ENCODE assay signal across 12 mouse cellular contexts in genomic region chr17:24197032-24197824, GRCm38 (mm10). TPM values are rescaled to one million over a fixed set of nuclear protein-coding genes. Genes with fewer than 3 reads are reported as not detected.
A peak's percentile ranks its signal among the peaks of the same experiment; 100 is the strongest.
DNase-seq lines count a peak whose midpoint lies in the region; ATAC-seq and TF ChIP-seq lines count a peak whose summit lies in the region.
"Had no signal": no experiment of that assay in that cellular context is flagged by ENCODE, and none has a peak within 500 bp of the region (broad histone marks: within the 10 kb centered on the region; RNA-seq: fewer than 3 reads in every experiment).

No protein-coding gene starts in this region.

- no peak overlapping the region for H3K4me2 ChIP-seq in forebrain, embryonic 13.5 days
- no peak overlapping the region for H3K4me2 ChIP-seq in forebrain, postnatal 0 days (ENCODE audit: low read depth)
- H3K4me2 ChIP-seq in liver, embryonic 16.5 days (ENCODE audit: low read depth, low read length) = no peak overlapping the region
- H3K4me2 ChIP-seq: forebrain, embryonic 12.5 days had no signal

- H3K27me3 ChIP-seq in forebrain, embryonic 13.5 days = no peaks in the 10 kb centered on the region
- H3K27me3 ChIP-seq in forebrain, postnatal 0 days (ENCODE audit: insufficient read depth, low read length) = no peaks in the 10 kb centered on the region
- H3K27me3 ChIP-seq in liver, embryonic 16.5 days (ENCODE audit: control insufficient read depth, insufficient read depth, low read depth, low read length) = no peaks in the 10 kb centered on the region
- H3K27me3 ChIP-seq: forebrain, embryonic 12.5 days had no signal

- no peak for TF ChIP-seq CTCF in forebrain, postnatal 0 days (IDR thresholded peaks at IDR 0.05; ENCODE audit: low read depth)

- intact Hi-C loops in left cerebral cortex, postnatal 4 days (cut with DNase I) = no loop called here

- DNase-seq in forebrain, postnatal 0 days = no peak
- peak; percentile 24 for DNase-seq in left cerebral cortex, adult 11 months (ENCODE audit: low spot score)
- no peak for DNase-seq in left cerebral cortex, postnatal 4 days
- DNase-seq in brain, adult 2 months (ENCODE audit: low read depth, low spot score) = peak; percentile 88
- no peak for DNase-seq in gastrocnemius, postnatal 4 days (ENCODE audit: low spot score in 2 of 2)
- no peak for DNase-seq in embryo, embryonic 9.5 days (ENCODE audit: extremely low spot score)
- DNase-seq: embryo, embryonic 11 days; gastrocnemius, postnatal 25 days had no signal

- no peak overlapping the region for H3K4me3 ChIP-seq in forebrain, embryonic 13.5 days
- no peak overlapping the region for H3K4me3 ChIP-seq in forebrain, postnatal 0 days (ENCODE audit: low read depth, low read length)
- no peak overlapping the region for H3K4me3 ChIP-seq in liver, embryonic 16.5 days (ENCODE audit: low read depth, low read length)
- H3K4me3 ChIP-seq: forebrain, embryonic 12.5 days had no signal

- H3K4me1 ChIP-seq in forebrain, embryonic 13.5 days = no peaks in the 10 kb centered on the region
- H3K4me1 ChIP-seq in forebrain, postnatal 0 days (ENCODE audit: insufficient read depth) = no peaks in the 10 kb centered on the region
- H3K4me1 ChIP-seq in liver, embryonic 16.5 days (ENCODE audit: control insufficient read depth, low read depth, low read length) = peaks cover 97% of the 10 kb centered on the region

- H3K36me3 ChIP-seq in forebrain, embryonic 13.5 days (ENCODE audit: poor library complexity, severe bottlenecking) = no peaks in the 10 kb centered on the region
- no peaks in the 10 kb centered on the region for H3K36me3 ChIP-seq in forebrain, postnatal 0 days (ENCODE audit: insufficient read depth)
- H3K36me3 ChIP-seq in liver, embryonic 16.5 days (ENCODE audit: control insufficient read depth, insufficient read depth) = no peaks in the 10 kb centered on the region
- H3K36me3 ChIP-seq: forebrain, embryonic 12.5 days had no signal

- WGBS in forebrain, embryonic 13.5 days = 69% methylated on average over 15 of the region's 15 CpGs
- WGBS in forebrain, postnatal 0 days = 68% methylated on average over 15 of the region's 15 CpGs
- 46% methylated on average over 15 of the region's 15 CpGs for WGBS in liver, embryonic 16.5 days (ENCODE audit: insufficient replicate concordance)

- 0 out of 2 replicates have a peak overlapping the region, but pooled peaks have one; percentile 3 for H3K9ac ChIP-seq in forebrain, embryonic 13.5 days
- H3K9ac ChIP-seq in forebrain, postnatal 0 days = no peak overlapping the region
- H3K9ac ChIP-seq in liver, embryonic 16.5 days (ENCODE audit: low read depth, low read length) = no peak overlapping the region
- H3K9ac ChIP-seq: forebrain, embryonic 12.5 days had no signal

- no peak overlapping the region for H3K27ac ChIP-seq in forebrain, embryonic 13.5 days
- H3K27ac ChIP-seq in forebrain, postnatal 0 days (ENCODE audit: low read depth, low read length) = no peak overlapping the region
- no peak overlapping the region for H3K27ac ChIP-seq in liver, embryonic 16.5 days (ENCODE audit: low read length)
- H3K27ac ChIP-seq: forebrain, embryonic 12.5 days had no signal

- ATAC-seq in forebrain, embryonic 13.5 days = no peak
- ATAC-seq in forebrain, postnatal 0 days = no peak
- ATAC-seq in liver, embryonic 16.5 days (ENCODE audit: low read depth) = peak; percentile 28; the same call in 1 of the 2 replicates
- ATAC-seq: lung, postnatal 0 days had no signal

- H3K9me3 ChIP-seq in forebrain, embryonic 13.5 days (replicated peaks) = no peaks in the 10 kb centered on the region
- no peaks in the 10 kb centered on the region for H3K9me3 ChIP-seq in forebrain, postnatal 0 days (ENCODE audit: low read length)
- H3K9me3 ChIP-seq in liver, embryonic 16.5 days (replicated peaks; ENCODE audit: control insufficient read depth, low read length) = no peaks in the 10 kb centered on the region
- H3K9me3 ChIP-seq: forebrain, embryonic 12.5 days had no signal

RNA-seq across cellular contexts. Expression of gene Tbc1d24, which starts 8.1 kb away (rescaled TPM):
- 10.6 and 12.2 TPM in 2 replicates for polyA plus RNA-seq in forebrain, embryonic 13.5 days (2015; fragmentation: Nextera tagmentation; extraction: Ambion mirVana)
- total RNA-seq in forebrain, postnatal 0 days (2014; rRNA removed) = 94.5 and 113 TPM in 2 replicates
- 15.7 and 23.5 TPM in 2 replicates for polyA plus RNA-seq in forebrain, postnatal 0 days (2015; fragmentation: Nextera tagmentation; extraction: Ambion mirVana)
- 10 to 100 TPM; 82.8 to 91.5 TPM for total RNA-seq in left cerebral cortex, postnatal 4 days (2021)
- 7.0 and 7.4 TPM in 2 replicates for polyA plus RNA-seq in liver, embryonic 16.5 days (2015; fragmentation: Nextera tagmentation; extraction: Ambion mirVana)
- 10 to 100 TPM; 11.7 to 12.3 TPM for total RNA-seq in gastrocnemius, postnatal 4 days (2021)

RNA-seq across cellular contexts. Expression of gene Ntn3, which starts 12.1 kb away (rescaled TPM):
- polyA plus RNA-seq in forebrain, embryonic 13.5 days (2015; fragmentation: Nextera tagmentation; extraction: Ambion mirVana) = 2.4 and 2.9 TPM in 2 replicates
- 18.3 and 19.6 TPM in 2 replicates for total RNA-seq in forebrain, postnatal 0 days (2014; rRNA removed)
- 2.9 and 4.0 TPM in 2 replicates for polyA plus RNA-seq in forebrain, postnatal 0 days (2015; fragmentation: Nextera tagmentation; extraction: Ambion mirVana)
- total RNA-seq in left cerebral cortex, postnatal 4 days (2021) = 10 to 100 TPM; 15.8 to 16.4 TPM
- polyA plus RNA-seq in liver, embryonic 16.5 days (2015; fragmentation: Nextera tagmentation; extraction: Ambion mirVana) = 0.65 and 0.78 TPM in 2 replicates
- total RNA-seq in gastrocnemius, postnatal 4 days (2021) = 1 to 10 TPM; 4.7 to 4.9 TPM

RNA-seq across cellular contexts. Expression of gene Tedc2, which starts 23.4 kb away (rescaled TPM):
- polyA plus RNA-seq in forebrain, embryonic 13.5 days (2015; fragmentation: Nextera tagmentation; extraction: Ambion mirVana) = 14.8 and 15.4 TPM in 2 replicates
- total RNA-seq in forebrain, postnatal 0 days (2014; rRNA removed) = 19.7 and 20.1 TPM in 2 replicates
- polyA plus RNA-seq in forebrain, postnatal 0 days (2015; fragmentation: Nextera tagmentation; extraction: Ambion mirVana) = 9.6 and 10.0 TPM in 2 replicates
- total RNA-seq in left cerebral cortex, postnatal 4 days (2021) = 10 to 100 TPM; 12.6 to 13.7 TPM
- 7.1 and 7.4 TPM in 2 replicates for polyA plus RNA-seq in liver, embryonic 16.5 days (2015; fragmentation: Nextera tagmentation; extraction: Ambion mirVana)
- 1 to 10 TPM; 6.0 to 6.1 TPM for total RNA-seq in gastrocnemius, postnatal 4 days (2021)

RNA-seq across cellular contexts. Expression of gene Atp6v0c, which starts 27.7 kb away (rescaled TPM):
- 602 and 648 TPM in 2 replicates for polyA plus RNA-seq in forebrain, embryonic 13.5 days (2015; fragmentation: Nextera tagmentation; extraction: Ambion mirVana)
- total RNA-seq in forebrain, postnatal 0 days (2014; rRNA removed) = 386 and 489 TPM in 2 replicates
- 1,891 and 2,006 TPM in 2 replicates for polyA plus RNA-seq in forebrain, postnatal 0 days (2015; fragmentation: Nextera tagmentation; extraction: Ambion mirVana)
- total RNA-seq in left cerebral cortex, postnatal 4 days (2021) = 100 to 1,000 TPM; 770 to 834 TPM
- 352 and 382 TPM in 2 replicates for polyA plus RNA-seq in liver, embryonic 16.5 days (2015; fragmentation: Nextera tagmentation; extraction: Ambion mirVana)
- total RNA-seq in gastrocnemius, postnatal 4 days (2021) = 100 to 1,000 TPM; 193 to 194 TPM

RNA-seq across cellular contexts. Expression of gene Amdhd2, which starts 33.7 kb away (rescaled TPM):
- polyA plus RNA-seq in forebrain, embryonic 13.5 days (2015; fragmentation: Nextera tagmentation; extraction: Ambion mirVana) = 30.1 and 31.8 TPM in 2 replicates
- total RNA-seq in forebrain, postnatal 0 days (2014; rRNA removed) = 37.9 and 47.6 TPM in 2 replicates
- 34.5 and 35.4 TPM in 2 replicates for polyA plus RNA-seq in forebrain, postnatal 0 days (2015; fragmentation: Nextera tagmentation; extraction: Ambion mirVana)
- total RNA-seq in left cerebral cortex, postnatal 4 days (2021) = 10 to 100 TPM; 30.2 to 32.0 TPM
- polyA plus RNA-seq in liver, embryonic 16.5 days (2015; fragmentation: Nextera tagmentation; extraction: Ambion mirVana) = 20.7 and 25.0 TPM in 2 replicates
- 10 to 100 TPM; 20.2 to 24.7 TPM for total RNA-seq in gastrocnemius, postnatal 4 days (2021)

Comparison
In these comparisons a context has a peak if more than half of its experiments do, and no peak if none do; other contexts are left out.
1. DNase-seq: peak in left cerebral cortex, adult 11 months (single experiment) and brain, adult 2 months (single experiment); none in forebrain, postnatal 0 days (single experiment), left cerebral cortex, postnatal 4 days (single experiment), gastrocnemius, postnatal 4 days (0 of 2) and embryo, embryonic 9.5 days (single experiment).